Mouse (Mus musculus): ENCODE data around the gene Grin3b. TPM values are rescaled to one million over a fixed set of nuclear protein-coding genes. Genes with fewer than 3 reads are reported as not detected.

The Grin3b gene
- total and polyA plus RNA-seq, 2 experiments from 2014 or later: 0.14 to 0.18 TPM

DNA sequence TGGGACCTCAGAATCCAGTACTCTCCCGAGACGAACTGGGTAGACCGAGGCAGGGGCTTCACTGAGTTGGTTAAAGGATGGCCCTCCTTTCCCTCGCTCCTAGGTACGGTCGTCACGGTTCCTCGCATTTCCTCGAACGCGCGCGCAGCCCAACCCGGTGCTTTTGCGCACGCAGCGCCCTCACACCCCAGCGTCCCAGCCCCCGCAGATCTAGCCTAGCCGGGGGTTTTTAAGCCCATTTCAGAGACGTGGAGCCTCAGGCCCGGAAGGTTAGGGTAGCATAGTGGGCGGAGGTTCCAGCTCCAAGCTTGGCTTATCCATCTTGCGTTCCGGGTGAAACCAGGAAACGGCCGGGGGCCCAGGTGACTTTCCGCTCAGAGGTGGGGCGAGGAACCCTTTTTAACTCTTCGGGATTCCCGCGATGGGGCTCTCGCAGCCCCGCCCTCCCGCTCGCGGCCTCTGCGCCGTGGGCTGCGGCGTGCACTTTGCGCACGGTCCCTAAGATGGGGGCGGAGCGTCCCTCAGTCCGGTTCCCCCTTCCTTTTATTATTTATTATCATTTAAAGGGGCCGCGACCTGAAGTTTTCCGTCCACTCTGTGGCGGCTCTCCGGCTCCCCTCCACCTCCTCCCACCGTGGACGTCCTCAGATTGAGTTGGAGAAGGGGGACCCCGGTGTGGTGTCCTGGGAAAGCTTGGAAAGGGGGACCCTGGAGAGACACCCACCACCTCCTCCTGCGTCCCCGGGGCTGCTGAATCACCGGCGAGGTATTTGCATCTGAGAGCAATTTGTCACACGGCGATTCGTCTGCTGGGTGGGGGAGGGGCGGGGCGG lies 43.8 kb upstream of the Grin3b start, which contains the start of gene Arid3a:
Arid3a (plus strand) TSS at position 553 of the 833 bp plus-strand sequence.
- H3K4me3 ChIP-seq (ENCODE audit: low read depth, low read length): peak within 1 kb of the TSS; percentile 88
- peaks cover 17% of the 10 kb centered on the region for H3K27me3 ChIP-seq (ENCODE audit: insufficient read depth, low read length)
- DNase-seq (peak; percentile 94), ATAC-seq (peak; percentile 90)
- H3K4me2 ChIP-seq (ENCODE audit: low read depth): peak within 1 kb of the TSS; percentile 89
- under 1% methylated on average over 63 of the region's 63 CpGs for WGBS
- peak within 1 kb of the TSS; percentile 85 for H3K27ac ChIP-seq (ENCODE audit: low read depth, low read length)
- 0 out of 2 replicates have a peak, but pooled peaks cover 8% of the 10 kb centered on the region for H3K36me3 ChIP-seq (ENCODE audit: insufficient read depth)
- peak; percentile 27; the same call in 1 of the 2 replicates for TF ChIP-seq CTCF (IDR thresholded peaks at IDR 0.05; ENCODE audit: low read depth)
- peaks cover 8% of the 10 kb centered on the region; the same call in 1 of the 2 replicates for H3K4me1 ChIP-seq (ENCODE audit: insufficient read depth)
- H3K9ac ChIP-seq: peak within 1 kb of the TSS; percentile 81
- H3K9me3 ChIP-seq (ENCODE audit: low read length): no peaks in the 10 kb centered on the region

DNA sequence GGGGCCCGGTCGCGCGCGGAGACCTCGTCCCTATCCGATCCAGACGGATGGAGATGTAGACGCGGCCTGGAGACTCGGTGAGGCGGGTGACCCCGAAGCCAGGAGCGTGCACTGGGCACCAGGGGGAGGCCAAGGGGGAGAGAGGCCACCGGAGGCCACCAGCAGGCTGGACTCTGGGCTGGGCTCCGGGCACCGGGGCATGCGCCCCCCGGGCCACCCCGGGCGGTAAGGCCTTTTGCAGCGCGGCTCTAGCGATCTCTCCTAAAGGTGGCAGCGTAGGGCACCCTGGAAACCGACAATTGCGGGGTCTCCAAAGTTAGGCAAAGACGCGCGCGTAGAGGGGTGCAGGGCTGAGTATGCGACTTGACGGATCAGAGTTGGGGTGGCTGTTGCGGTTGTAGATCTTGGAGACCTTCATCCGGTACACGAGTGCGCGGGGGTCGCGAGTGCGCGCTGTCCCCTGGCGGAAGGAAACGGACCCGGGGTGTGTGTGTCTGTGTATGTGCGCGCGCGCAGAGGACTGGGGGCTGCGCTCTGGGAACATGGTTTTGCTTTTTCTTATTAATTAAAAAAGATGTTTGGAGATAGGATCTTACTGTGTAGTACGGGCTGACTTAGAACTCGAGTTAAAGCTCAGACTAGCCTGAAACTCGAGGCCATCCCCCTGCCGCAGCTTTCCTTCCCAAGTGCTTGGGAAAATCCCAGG lies 43.0 kb upstream of the Grin3b start:
- peak; percentile 38 for TF ChIP-seq CTCF (IDR thresholded peaks at IDR 0.05; ENCODE audit: low read depth)

DNA sequence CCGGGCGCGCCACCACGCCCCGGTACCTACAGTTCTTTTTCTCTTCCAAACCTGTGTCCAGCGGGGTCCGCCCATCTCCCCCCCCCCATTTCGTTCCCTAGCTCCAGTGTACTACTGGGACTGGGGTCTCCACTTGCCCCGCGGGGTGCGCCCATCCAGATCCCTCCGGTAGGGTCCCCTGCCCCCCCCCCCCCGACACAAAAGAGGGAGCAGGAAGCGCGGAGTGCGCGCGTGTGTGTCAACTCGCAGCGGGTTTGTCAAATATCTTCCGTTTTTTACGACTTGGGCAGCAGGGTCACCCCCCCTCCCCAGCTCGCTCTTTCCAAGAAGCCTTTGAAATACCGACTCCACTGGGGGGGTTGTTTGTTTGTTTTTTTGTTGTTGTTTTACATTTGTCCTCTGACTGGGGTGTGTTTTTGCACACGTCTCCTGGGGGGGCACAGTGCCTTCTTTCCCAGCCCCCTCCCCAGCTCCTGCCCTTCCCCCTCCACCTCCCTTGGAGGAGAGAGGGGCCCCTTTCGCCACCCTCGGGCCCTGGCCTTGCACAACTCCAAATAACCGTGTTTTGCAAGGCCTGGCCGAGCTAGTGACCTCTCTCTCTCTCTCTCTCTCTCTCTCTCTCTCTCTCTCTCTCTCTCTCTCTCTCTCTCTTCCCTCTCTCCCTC lies 42.4 kb upstream of the Grin3b start:
- Histone ChIP-seq H3K9ac (peak overlapping the region; percentile 81), H3K36me3 (ENCODE audit: insufficient read depth) (peaks cover 13% of the 10 kb centered on the region; the same call in 1 of the 2 replicates), H3K27me3 (ENCODE audit: insufficient read depth, low read length) (peaks cover 5% of the 10 kb centered on the region; the same call in 1 of the 2 replicates), H3K4me1 (ENCODE audit: insufficient read depth) (peaks cover 8% of the 10 kb centered on the region; the same call in 1 of the 2 replicates), H3K27ac (ENCODE audit: low read depth, low read length) (peak overlapping the region; percentile 85), H3K9me3 (ENCODE audit: low read length) (no peaks in the 10 kb centered on the region), H3K4me3 (ENCODE audit: low read depth, low read length) (peak overlapping the region; percentile 88), H3K4me2 (ENCODE audit: low read depth) (peak overlapping the region; percentile 89)
- no peak for TF ChIP-seq CTCF (IDR thresholded peaks at IDR 0.05; ENCODE audit: low read depth)
- WGBS: under 1% methylated on average over 25 of the region's 29 CpGs
- peak; percentile 43 for DNase-seq
- no peak for ATAC-seq

More for the DNA sequence above, 43.0 kb upstream of the Grin3b start:
- ATAC-seq (peak; percentile 44), DNase-seq (peak; percentile 72)
- Histone ChIP-seq H3K4me1 (ENCODE audit: insufficient read depth) (peaks cover 8% of the 10 kb centered on the region; the same call in 1 of the 2 replicates), H3K4me2 (ENCODE audit: low read depth) (peak overlapping the region; percentile 89), H3K36me3 (ENCODE audit: insufficient read depth) (peaks cover 13% of the 10 kb centered on the region; the same call in 1 of the 2 replicates), H3K4me3 (ENCODE audit: low read depth, low read length) (peak overlapping the region; percentile 88), H3K9ac (peak overlapping the region; percentile 81), H3K27ac (ENCODE audit: low read depth, low read length) (peak overlapping the region; percentile 85), H3K27me3 (ENCODE audit: insufficient read depth, low read length) (peaks cover 12% of the 10 kb centered on the region), H3K9me3 (ENCODE audit: low read length) (no peaks in the 10 kb centered on the region)
- under 1% methylated on average over 54 of the region's 54 CpGs for WGBS

DNA sequence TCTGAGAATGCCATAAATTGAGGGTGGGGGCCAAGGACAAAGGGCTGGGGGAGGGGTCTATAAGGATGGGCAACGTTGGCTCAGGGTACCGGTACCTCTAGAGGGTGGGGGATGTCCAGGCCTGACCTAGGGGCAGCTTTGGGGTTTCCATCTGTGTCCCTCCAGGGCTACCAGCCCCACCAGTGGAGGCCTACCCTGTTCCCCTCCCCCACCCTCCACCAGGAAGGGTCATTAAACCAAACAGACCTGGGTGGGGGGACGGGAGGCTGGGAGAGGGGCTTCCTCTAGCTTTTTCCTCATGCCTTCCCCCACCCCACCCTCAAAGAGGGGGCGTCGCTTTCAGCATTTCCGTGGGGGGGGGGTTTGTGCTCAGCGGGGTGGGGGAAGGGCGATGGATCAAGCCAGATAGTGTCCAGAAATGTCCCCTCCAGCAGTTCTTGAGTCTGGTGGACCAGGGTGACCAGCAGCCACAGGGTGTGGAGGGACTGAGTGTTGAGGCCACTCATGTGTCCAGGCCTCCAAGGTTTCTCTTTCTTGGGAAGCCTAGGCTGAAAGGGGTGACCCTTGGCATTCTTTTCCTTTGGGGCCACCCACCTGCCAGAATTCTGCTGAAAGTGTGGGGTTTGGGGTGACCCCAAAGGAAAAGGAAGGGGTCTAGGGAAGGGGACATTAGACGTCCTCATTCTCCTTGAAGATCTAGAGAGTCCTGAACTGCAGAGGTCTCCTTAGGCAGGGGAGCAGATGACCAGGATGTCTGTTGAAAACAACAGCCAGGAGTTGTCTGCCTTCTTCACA lies 41.4 kb upstream of the Grin3b start:
- DNase-seq: no peak
- Histone ChIP-seq H3K27ac (ENCODE audit: low read depth, low read length) (peak overlapping the region; percentile 45; the same call in 1 of the 2 replicates), H3K36me3 (ENCODE audit: insufficient read depth) (peaks cover 13% of the 10 kb centered on the region; the same call in 1 of the 2 replicates), H3K27me3 (ENCODE audit: insufficient read depth, low read length) (no peaks in the 10 kb centered on the region), H3K4me1 (ENCODE audit: insufficient read depth) (peaks cover 8% of the 10 kb centered on the region; the same call in 1 of the 2 replicates), H3K9ac (peak overlapping the region; percentile 47), H3K9me3 (ENCODE audit: low read length) (no peaks in the 10 kb centered on the region), H3K4me3 (ENCODE audit: low read depth, low read length) (peak overlapping the region; percentile 88), H3K4me2 (ENCODE audit: low read depth) (peak overlapping the region; percentile 89)
- no peak for ATAC-seq
- 33% methylated on average over 9 of the region's 9 CpGs for WGBS
- no peak for TF ChIP-seq CTCF (IDR thresholded peaks at IDR 0.05; ENCODE audit: low read depth)

DNA sequence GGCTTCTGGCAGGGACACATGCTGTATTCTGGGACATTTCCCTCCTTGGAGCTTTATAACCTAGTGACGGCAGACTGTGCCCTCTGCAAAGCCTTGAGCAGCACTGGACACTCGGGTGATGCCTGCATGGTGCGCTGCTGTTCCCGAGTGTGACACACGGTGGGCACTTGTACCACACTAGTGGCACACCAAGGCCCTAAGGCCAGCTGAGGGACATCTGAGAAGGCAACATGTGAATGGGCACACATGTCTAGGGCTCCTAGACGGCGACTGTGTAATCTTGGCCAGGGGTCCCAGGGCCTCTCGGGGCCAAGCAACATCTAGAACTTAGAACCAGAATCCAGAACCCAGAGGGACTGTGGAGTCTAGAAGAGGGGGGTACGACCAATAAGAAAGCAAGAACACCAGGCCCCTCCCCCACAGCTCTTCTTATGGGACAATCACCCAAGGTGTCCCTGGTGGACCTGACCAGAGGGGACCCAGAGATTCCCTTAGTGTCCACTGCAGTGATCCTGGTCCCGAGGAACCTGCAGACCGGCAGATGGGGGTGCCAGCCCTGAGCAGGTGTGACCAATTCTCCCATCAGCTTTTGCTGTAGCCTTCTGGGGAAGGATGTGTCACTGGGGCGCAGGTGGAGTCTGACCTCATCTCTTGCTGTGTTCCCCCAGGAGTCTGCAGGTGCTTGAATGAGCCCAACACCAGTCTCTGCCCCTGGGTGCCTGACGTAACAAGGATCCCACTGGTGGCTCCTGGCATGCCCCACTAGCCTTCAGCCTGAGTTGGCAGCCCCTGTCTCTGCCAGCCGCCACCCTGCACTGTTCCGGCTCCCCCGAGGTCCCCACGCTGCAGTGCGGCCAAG lies 40.3 kb upstream of the Grin3b start:
- Histone ChIP-seq H3K36me3 (ENCODE audit: insufficient read depth) (peaks cover 13% of the 10 kb centered on the region; the same call in 1 of the 2 replicates), H3K9me3 (ENCODE audit: low read length) (no peaks in the 10 kb centered on the region), H3K4me1 (ENCODE audit: insufficient read depth) (peaks cover 8% of the 10 kb centered on the region; the same call in 1 of the 2 replicates), H3K27ac (ENCODE audit: low read depth, low read length) (no peak overlapping the region), H3K4me3 (ENCODE audit: low read depth, low read length) (no peak overlapping the region), H3K9ac (no peak overlapping the region), H3K4me2 (ENCODE audit: low read depth) (no peak overlapping the region), H3K27me3 (ENCODE audit: insufficient read depth, low read length) (no peaks in the 10 kb centered on the region)
- no peak for DNase-seq
- 85% methylated on average over 18 of the region's 18 CpGs for WGBS
- TF ChIP-seq CTCF (IDR thresholded peaks at IDR 0.05; ENCODE audit: low read depth): no peak
- no peak for ATAC-seq

All from forebrain, postnatal 0 days (tissue).